Mouse (Mus musculus) myocyte (in vitro differentiated cells): ENCODE results near the gene Gpx7. TPM values are rescaled to one million over a fixed set of nuclear protein-coding genes. Genes with fewer than 3 reads are reported as not detected.

Experiments used
- H3K27me3 ChIP-seq: one replicate; pipeline ENCODE4 v1.6.1; 2011; ENCODE audit not compliant: control insufficient read depth, insufficient read depth, insufficient read length
- H3K36me3 ChIP-seq: one replicate; pipeline ENCODE4 v1.6.1; 2011; ENCODE audit not compliant: control insufficient read depth, insufficient read depth
- H3K4me2 ChIP-seq: one replicate; pipeline ENCODE4 v1.6.1; 2011; ENCODE audit warnings: low read depth, control low read depth
- H3K4me3 ChIP-seq: one replicate; pipeline ENCODE4 v1.5.1; 2011; ENCODE audit warnings: mild to moderate bottlenecking, control low read depth, moderate library complexity
- H3K79me2 ChIP-seq: one replicate; pipeline ENCODE4 v1.6.1; 2011; ENCODE audit not compliant: control insufficient read depth, insufficient read depth
- H3ac ChIP-seq: one replicate; pipeline ENCODE4 v1.6.1; 2011; ENCODE audit not compliant: control insufficient read depth, insufficient read length
- CEBPB ChIP-seq: IDR thresholded peaks from 2 replicates; pipeline ENCODE4 v1.6.1; 2011; ENCODE audit warnings: mild to moderate bottlenecking, moderate library complexity; ENCODE audit not compliant: poor library complexity, insufficient read depth, severe bottlenecking
- E2F4 ChIP-seq: IDR thresholded peaks from one replicate; pipeline ENCODE4 v1.6.1; 2011; ENCODE audit warnings: mild to moderate bottlenecking, control low read depth, moderate library complexity; ENCODE audit not compliant: insufficient read depth
- MAX ChIP-seq: IDR thresholded peaks from one replicate; pipeline ENCODE4 v1.6.1; 2011; ENCODE audit warnings: low read depth, mild to moderate bottlenecking, control low read depth
- MYOD1 ChIP-seq, 3 experiments: IDR thresholded peaks; one replicate each; pipeline ENCODE4 v1.6.1; 2011; ENCODE audit warnings: control low read depth in 2 of 3, low read depth in 2 of 3, mild to moderate bottlenecking in 2 of 3, moderate library complexity in 1 of 3; ENCODE audit not compliant: insufficient read length in 2 of 3, control insufficient read depth in 1 of 3
- MYOG ChIP-seq, 3 experiments: IDR thresholded peaks; one replicate each; pipeline ENCODE4 v1.6.1; 2011; ENCODE audit warnings: control low read depth in 2 of 3, low read depth in 2 of 3, mild to moderate bottlenecking in 2 of 3; ENCODE audit not compliant: insufficient read length in 2 of 3, control insufficient read depth in 1 of 3, insufficient read depth in 1 of 3
- POLR2A ChIP-seq: IDR thresholded peaks from one replicate; pipeline ENCODE4 v1.6.1; 2011; ENCODE audit warnings: low read depth, mild to moderate bottlenecking, control low read depth, moderate library complexity; ENCODE audit not compliant: insufficient read length
- POLR2AphosphoS2 ChIP-seq: IDR thresholded peaks from one replicate; pipeline ENCODE4 v1.6.1; 2011; ENCODE audit warnings: low read depth, control low read depth; ENCODE audit not compliant: insufficient read length
- REST ChIP-seq: IDR thresholded peaks from one replicate; pipeline ENCODE4 v1.6.1; 2011; ENCODE audit warnings: mild to moderate bottlenecking, control low read depth, moderate library complexity; ENCODE audit not compliant: insufficient read depth, insufficient read length
- SRF ChIP-seq: IDR thresholded peaks from one replicate; pipeline ENCODE4 v1.6.1; 2011; ENCODE audit warnings: low read depth; ENCODE audit not compliant: control insufficient read depth, insufficient read length
- TCF12 ChIP-seq: IDR thresholded peaks from one replicate; pipeline ENCODE4 v1.6.1; 2011; ENCODE audit warnings: mild to moderate bottlenecking, control low read depth; ENCODE audit not compliant: poor library complexity, insufficient read depth, severe bottlenecking
- TCF3 ChIP-seq: IDR thresholded peaks from one replicate; pipeline ENCODE4 v1.6.1; 2011; ENCODE audit warnings: low read depth, control low read depth; ENCODE audit not compliant: insufficient read length
- USF1 ChIP-seq: IDR thresholded peaks from one replicate; pipeline ENCODE4 v1.6.1; 2011; ENCODE audit warnings: low read depth, mild to moderate bottlenecking, control low read depth, moderate library complexity
- polyA plus RNA-seq: library from polyadenylated mRNA; unstranded; fragments of >200 nt; fragmentation: generic; extraction: Trizol; gene quantifications from one replicate; pipeline ENCODE4 v1.2.1, GENCODE M21; 2012; ENCODE audit warnings: missing spikeins

Gpx7 gene
- polyA plus RNA-seq, 1 experiment, result 0.34 TPM

- H3K36me3 ChIP-seq, result no peaks in the 10 kb centered on the region
- no peak overlapping the region for H3K4me2 ChIP-seq
- no peaks in the 10 kb centered on the region for H3K79me2 ChIP-seq
- no peak overlapping the region for H3ac ChIP-seq
- no peak for TF ChIP-seq SRF
- TF ChIP-seq USF1, result no peak
- no peaks in the 10 kb centered on the region for H3K27me3 ChIP-seq
- H3K4me3 ChIP-seq, result no peak overlapping the region
Observed at GRCm38 (mm10) chr4:108424587-108424986, 17.8 kb upstream of the Gpx7 start.

GRCm38 (mm10) chr4:108407621-108408020 lies 860 bp upstream of the Gpx7 start:
- no peaks in the 10 kb centered on the region for H3K27me3 ChIP-seq
- no peak for TF ChIP-seq CEBPB
- no peak for TF ChIP-seq POLR2A
- TF ChIP-seq POLR2AphosphoS2, result no peak
- TF ChIP-seq USF1, result no peak
- no peaks in the 10 kb centered on the region for H3K36me3 ChIP-seq
- H3K79me2 ChIP-seq, result no peaks in the 10 kb centered on the region
- no peak overlapping the region for H3K4me3 ChIP-seq
- H3ac ChIP-seq, result no peak overlapping the region
- no peak overlapping the region for H3K4me2 ChIP-seq

DNA sequence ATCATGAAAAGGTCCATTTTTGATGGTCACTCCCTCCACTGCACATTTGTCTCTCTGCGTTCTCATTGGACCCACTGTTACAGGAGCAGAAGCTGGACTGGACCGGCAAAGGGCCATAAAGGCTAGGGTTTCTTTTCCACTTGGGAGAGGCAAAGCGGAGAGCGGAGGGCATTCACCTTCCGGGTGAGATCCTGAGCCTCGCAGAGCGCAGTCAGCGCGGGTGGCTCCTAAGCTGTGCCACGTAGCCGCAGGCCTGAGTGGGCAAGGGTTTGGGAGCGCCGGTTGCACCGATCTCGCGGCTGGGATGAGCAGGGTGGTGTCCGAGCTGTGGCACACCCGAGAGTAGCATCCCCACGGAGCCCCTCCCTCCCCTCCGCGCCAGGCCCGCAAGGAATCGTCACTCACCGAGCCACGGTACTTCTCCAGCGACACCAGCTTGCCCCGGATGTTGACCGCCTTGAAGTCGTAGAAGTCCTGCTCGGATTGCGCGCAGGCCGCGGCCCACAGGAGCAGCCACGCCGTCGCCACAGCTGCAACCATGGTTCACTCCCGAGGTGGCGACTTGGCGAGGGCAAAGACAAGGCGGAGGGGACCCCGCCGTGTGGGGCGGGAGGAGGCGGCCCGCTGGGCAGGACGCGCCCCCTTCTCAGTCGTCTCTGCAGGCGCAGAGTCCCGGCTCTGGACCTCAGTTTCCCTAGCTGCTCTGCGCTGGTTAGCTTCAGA lies 462 bp downstream of the Gpx7 start:
- Histone ChIP-seq H3ac (no peak overlapping the region), H3K79me2 (no peaks in the 10 kb centered on the region), H3K36me3 (no peaks in the 10 kb centered on the region), H3K4me3 (no peak overlapping the region), H3K27me3 (no peaks in the 10 kb centered on the region), H3K4me2 (no peak overlapping the region)
- TF ChIP-seq MYOG (IDR thresholded peaks at IDR 0.05; ENCODE audit: control insufficient read depth in 1 of 3, insufficient read depth in 1 of 3, insufficient read length in 2 of 3, low read depth in 2 of 3), result no peak
- TF ChIP-seq CEBPB, result no peak
- no peak for TF ChIP-seq USF1
- no peak for TF ChIP-seq MAX
- TF ChIP-seq TCF3, result no peak
- no peak for TF ChIP-seq TCF12
- no peak for TF ChIP-seq REST
- no peak for TF ChIP-seq MYOD1 (IDR thresholded peaks at IDR 0.05; ENCODE audit: control insufficient read depth in 1 of 3, insufficient read length in 2 of 3, low read depth in 2 of 3)
- TF ChIP-seq E2F4, result no peak
- TF ChIP-seq POLR2AphosphoS2, result no peak
- no peak for TF ChIP-seq POLR2A
- TF ChIP-seq SRF, result no peak

DNA sequence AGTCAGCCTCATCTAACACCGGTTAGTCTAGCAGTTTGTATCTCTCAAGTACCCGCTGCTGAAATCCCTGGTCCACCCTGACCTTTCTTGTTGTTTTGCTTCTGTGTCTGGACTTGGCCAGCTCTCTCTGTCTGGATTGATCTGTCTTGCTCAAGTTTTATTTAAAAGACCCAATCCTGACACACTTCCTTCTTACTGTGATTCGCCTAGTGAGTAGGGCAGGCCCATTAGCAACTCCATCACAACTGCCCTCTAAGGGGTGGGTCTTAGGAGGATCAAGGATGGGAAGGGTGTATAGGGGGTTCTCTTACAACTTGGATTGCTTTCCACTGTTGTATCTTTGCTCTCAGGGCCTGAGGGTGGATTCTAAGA lies 1.0 kb downstream of the Gpx7 start:
- Histone ChIP-seq H3K79me2 (no peaks in the 10 kb centered on the region), H3ac (no peak overlapping the region), H3K4me2 (no peak overlapping the region), H3K36me3 (no peaks in the 10 kb centered on the region), H3K4me3 (no peak overlapping the region), H3K27me3 (no peaks in the 10 kb centered on the region)
- TF ChIP-seq CEBPB (no peak), REST (no peak), E2F4 (no peak), TCF3 (no peak), MYOG (IDR thresholded peaks at IDR 0.05; ENCODE audit: control insufficient read depth in 1 of 3, insufficient read depth in 1 of 3, insufficient read length in 2 of 3, low read depth in 2 of 3) (no peak), MAX (no peak), USF1 (no peak), TCF12 (no peak), POLR2A (no peak), MYOD1 (IDR thresholded peaks at IDR 0.05; ENCODE audit: control insufficient read depth in 1 of 3, insufficient read length in 2 of 3, low read depth in 2 of 3) (no peak), SRF (no peak), POLR2AphosphoS2 (no peak)

DNA sequence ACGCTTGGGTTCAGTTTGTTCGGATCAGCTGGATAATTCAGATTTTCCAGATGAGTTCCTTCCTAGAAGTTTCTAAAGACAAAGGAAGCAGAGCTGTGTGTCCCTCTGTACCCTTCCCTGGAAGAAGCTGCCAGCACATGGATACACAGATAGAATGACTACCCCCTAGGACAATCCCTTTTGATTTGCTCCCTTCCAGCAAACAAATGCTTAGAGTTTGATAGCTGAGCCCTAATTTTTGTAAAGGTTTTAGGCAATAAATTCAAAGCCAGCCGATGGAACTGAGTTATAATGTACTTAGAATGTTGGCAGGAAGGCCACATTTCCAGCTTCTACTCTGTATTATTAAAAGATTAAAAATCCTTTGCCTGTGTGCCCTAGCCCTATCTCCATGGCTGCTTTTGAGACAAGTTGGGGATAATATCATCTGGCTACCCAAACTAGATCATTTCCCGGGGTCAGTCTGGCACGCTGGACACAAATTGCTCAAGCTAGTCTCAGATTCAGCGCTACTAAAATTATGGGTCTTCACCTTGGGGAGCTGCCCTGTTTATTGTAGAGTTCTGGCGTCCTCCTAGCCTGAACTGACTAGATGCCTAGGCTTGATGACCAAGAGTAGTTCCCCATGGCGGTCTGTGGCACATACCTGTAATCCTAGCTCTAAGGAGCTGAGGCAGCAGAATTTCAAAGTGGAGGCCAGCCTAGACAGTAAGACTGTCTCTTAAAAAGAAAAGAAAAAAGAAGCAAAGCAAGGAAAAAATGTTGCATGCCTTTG lies 2.7 kb downstream of the Gpx7 start:
- H3K27me3 ChIP-seq, result no peaks in the 10 kb centered on the region
- no peak overlapping the region for H3K4me3 ChIP-seq
- H3K4me2 ChIP-seq, result no peak overlapping the region
- H3ac ChIP-seq, result no peak overlapping the region
- no peak for TF ChIP-seq SRF
- TF ChIP-seq CEBPB, result no peak
- TF ChIP-seq MAX, result no peak
- TF ChIP-seq TCF3, result no peak
- TF ChIP-seq MYOG (IDR thresholded peaks at IDR 0.05; ENCODE audit: control insufficient read depth in 1 of 3, insufficient read depth in 1 of 3, insufficient read length in 2 of 3, low read depth in 2 of 3), result no peak
- no peak for TF ChIP-seq E2F4
- no peak for TF ChIP-seq POLR2A
- TF ChIP-seq REST, result no peak
- no peaks in the 10 kb centered on the region for H3K79me2 ChIP-seq
- no peaks in the 10 kb centered on the region for H3K36me3 ChIP-seq
